Mouse (Mus musculus) 3T3-L1 (cell line): Measurements from ENCODE around the gene Kmt2d.

Source experiments
- DNase-seq: peaks from one replicate; pipeline ENCODE4 v3.0.0-alpha.2; 2015; ENCODE audit warnings: low read depth, low spot score

Gene Kmt2d

GRCm38 (mm10) chr15:98859319-98860043 is 11.5 kb downstream of the Kmt2d start:
- DNase-seq = no peak

DNA sequence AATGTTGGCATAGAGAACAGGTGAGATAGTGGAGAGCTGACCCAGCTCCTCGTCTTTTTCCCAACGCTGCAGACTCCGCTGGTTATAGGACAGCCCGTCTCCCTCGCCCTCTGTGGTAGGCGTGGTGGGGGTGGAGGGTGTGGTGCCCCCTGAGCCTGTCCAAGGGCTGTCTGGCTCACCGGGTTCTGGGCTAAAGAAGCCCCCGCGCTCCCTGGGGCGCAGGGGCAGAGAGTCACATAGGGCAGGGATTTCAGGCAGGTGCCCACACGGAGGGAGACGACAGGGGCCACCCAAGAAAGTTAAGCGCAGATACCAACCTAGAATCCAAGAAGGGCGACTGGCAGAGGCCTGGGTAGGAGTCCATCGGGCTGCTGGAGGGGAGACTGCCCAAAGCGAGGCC is 16.8 kb downstream of the Kmt2d start:
- no peak for DNase-seq

GRCm38 (mm10) chr15:98853161-98853937 is 17.7 kb downstream of the Kmt2d start:
- no peak for DNase-seq

DNA sequence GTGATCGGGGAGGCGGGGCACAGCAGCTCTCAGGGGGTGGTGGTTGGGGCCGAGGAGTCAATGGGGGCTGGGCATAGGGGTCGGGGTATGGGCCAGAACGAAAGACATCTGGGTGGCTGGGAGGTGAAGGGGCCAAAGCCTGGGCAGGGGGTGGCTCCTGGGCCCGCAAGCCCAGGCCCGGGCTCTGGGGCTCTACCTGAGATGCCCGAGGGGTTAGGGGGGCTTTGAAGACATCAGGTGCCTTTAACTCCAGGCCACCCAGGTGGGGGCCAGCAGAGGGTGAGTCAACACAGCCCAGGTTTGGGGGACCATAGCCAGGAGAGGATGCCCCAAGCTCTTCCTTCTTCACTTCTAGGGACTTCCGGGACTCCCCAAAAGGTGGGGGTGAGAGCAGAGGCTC is 18.3 kb downstream of the Kmt2d start:
- no peak for DNase-seq

DNA sequence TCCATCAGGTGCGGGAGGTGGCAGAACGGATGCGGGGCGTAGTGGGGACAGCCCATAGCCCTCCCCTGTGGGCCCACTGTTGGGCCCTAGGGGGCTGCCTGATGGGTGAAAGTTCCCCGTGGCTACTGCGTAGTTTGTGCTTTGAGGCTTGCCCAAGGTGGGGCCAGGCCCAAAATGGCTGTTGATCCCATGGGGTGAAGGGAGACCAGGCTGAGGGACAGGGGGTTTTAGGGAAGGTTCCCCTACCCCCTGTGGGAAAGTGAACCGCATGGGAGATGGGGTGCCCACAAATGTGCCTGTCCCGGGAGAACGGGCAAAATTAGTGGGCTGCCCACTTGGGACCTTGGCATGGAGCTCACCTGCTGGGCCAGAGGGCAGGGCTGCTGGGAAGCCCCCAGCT is 18.9 kb downstream of the Kmt2d start:
- no peak for DNase-seq

- no peak for DNase-seq
Observed at GRCm38 (mm10) chr15:98851229-98851818, 19.7 kb downstream of the Kmt2d start.

DNA sequence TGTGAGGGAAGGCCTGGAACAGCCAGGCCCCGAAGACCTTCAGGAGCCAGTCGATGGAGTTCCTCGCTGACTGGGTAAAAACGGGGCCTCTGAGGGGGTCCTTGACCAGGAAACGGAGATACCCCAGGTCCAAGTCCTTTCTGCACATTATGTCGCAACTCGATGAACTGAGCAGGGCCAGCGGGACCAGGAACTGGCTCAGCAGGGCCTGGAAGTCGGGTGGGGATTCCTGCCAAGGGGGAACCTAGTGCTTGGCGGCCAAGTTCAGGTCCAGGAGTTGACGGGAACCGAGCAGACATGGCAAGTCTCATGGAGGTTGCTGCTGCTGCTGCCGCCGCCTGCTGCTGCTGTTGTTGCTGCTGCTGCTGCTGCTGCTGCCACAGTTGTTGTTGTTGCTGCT is 20.3 kb downstream of the Kmt2d start:
- DNase-seq = no peak

- DNase-seq = no peak
Observed at GRCm38 (mm10) chr15:98849956-98850600, 20.9 kb downstream of the Kmt2d start.

GRCm38 (mm10) chr15:98849165-98849564 is 21.8 kb downstream of the Kmt2d start:
- no peak for DNase-seq

DNA sequence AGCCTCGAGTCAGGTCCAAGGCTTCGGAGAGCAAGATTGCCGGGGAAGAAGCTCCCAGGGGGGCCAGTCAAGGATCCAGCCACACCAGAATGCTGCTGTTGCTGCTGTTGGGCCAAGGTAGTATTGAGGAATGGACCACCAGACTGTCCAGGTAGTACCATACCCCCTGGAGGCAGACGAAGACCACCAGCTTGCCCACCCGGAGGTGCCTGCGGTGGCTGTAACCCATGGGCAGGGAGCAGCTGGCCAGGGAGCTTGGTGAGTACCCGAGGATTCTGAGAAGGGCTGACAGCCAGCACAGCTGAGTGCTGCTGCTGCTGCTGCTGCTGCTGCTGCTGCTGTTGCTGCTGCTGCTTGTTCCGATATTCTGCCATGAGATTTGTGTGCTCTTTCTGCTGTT is 24.9 kb downstream of the Kmt2d start:
- no peak for DNase-seq

GRCm38 (mm10) chr15:98845149-98845548 is 25.9 kb downstream of the Kmt2d start:
- DNase-seq = no peak

DNA sequence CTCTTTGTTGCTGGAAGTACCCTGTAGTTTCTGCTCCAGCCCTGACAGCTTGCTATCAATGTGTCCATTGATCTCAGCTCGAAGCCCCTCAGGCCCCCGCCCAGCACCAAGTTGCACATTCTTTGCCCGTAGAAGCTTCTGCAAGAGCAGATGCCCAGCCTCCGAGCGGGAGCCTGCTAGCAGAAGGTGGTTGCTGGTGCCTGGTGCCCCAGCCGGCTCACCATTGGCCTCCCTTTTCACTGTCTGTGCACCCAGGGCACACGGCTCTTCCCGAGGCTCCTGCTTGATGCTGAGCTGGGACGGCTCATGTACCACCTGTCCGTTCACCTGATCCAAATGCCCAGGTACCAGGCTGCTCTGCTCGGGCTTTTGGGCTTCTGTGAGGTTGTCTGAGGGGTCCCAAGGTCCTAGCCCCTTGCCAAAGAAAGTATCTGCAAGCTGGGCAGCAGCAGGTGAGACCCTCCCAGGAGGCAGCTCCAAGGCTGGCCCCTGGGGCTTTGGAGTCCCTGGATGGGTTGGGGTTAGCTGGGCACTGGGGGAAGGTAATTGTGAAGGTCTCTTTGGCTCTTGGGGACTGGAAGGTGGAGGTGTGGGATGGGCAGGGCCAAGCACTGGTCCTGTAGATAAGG is 27.3 kb downstream of the Kmt2d start:
- DNase-seq = no peak

DNA sequence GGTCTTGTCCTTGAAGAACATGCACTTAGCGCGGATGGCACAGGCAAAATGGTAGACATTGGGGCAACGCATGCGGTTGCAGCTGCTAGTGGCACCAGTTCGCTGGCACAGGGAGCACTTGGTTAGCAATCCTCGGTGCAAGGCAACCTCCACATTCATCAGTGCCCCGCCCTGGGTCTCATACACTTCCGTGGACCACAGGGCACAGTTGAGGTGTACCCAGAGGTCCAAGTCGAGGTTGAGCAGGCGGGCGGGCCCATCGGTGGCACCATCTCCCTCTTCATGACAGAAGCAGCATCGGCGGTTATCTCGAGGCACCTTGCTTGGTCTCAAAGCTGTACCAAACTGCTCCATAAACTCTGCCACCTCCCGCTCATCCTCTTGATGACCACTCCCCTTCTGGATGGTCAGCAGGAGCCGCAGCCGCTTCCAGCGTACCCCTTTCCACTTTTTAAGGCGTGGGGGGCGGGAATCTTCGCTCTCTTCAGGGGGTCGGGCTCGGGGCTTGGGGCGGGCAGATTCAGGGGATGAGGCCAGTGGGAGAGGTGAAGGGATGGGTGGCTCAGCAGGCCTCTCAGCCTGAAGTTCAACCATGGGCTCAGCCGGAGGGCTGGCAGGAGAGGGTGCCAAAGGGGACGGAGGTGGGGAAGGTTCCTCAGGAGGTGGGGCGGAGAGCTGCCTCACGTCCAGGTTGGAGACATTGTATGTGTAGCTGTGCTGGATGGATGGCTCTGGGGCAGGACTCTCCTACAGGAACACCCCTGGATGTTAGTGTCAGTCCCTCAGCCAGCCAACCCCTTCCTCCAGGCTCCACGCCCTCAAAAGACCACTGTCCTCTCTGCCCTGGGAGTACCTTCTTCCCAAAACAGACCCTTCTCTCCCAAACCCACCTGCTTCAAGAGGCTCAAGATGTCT is 31.1 kb downstream of the Kmt2d start:
- DNase-seq = no peak

GRCm38 (mm10) chr15:98839161-98839560 is 31.8 kb downstream of the Kmt2d start:
- DNase-seq = no peak

DNA sequence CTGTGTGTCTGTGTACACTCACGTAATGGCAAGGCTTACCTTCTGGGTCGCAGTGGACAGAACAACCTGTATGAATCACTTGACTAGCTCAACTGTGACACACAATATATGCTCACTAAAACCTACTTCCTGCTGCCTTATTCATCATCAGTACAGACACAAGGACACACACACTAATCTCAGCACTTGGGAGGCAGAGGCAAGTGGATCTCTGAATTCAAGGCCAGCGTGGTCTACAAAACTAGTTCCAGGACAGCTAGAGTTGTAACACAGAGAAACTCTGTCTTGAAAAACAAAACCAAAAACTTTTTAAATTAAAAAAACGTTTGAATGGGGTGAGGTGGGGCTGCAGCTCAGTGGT is 33.3 kb downstream of the Kmt2d start:
- no peak for DNase-seq

GRCm38 (mm10) chr15:98837006-98837742 is 33.8 kb downstream of the Kmt2d start:
- DNase-seq = no peak

DNA sequence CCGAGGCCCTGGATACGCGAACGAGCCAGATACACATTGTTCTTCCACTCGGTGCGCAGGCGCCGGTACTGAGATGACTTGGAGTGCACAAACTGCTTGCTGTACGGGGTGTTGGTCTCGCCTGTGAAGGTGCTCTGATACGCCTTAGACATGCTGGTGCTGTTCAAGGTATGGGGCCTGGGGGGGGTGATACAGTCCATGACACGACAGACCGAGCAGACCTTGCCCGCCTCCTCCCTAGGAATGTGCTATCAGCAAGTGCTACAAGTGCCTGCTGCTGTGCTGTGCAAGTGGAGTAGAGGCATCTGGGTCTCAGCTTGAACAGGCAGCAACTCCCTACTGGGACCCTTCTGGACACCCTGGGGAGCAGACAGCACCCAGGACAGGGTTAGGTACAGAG is 35.7 kb downstream of the Kmt2d start:
- DNase-seq = no peak

DNA sequence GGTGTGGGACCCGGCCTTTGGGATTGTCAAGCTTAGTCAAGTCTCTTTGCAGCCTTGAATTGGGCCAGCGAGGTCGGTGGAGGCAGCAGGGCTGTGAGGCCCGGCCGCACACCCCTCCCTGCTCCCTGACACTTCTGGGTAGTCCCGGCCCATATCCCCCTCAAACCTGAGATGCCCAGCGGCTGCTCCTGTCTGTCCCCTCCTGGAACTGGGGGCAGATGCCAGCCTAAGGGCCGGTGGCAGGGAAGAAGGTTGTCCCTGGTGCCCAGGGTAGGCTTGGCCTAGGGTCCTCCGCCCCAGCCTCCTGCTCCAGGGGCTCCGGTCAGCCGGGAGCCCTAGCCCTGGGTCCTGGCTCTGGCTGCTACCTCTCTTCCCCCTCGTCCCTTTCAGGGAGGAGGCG is 36.9 kb downstream of the Kmt2d start:
- DNase-seq = no peak

- no peak for DNase-seq
Observed at GRCm38 (mm10) chr15:98833281-98833680, 37.7 kb downstream of the Kmt2d start.
